Mouse (Mus musculus) left cerebral cortex, postnatal 10 days (tissue): ENCODE results near the gene Sufu. TPM values are rescaled to one million over a fixed set of nuclear protein-coding genes. Genes with fewer than 3 reads are reported as not detected.

Experiments used
- DNase-seq, 2 experiments: peaks; one replicate each; pipeline ENCODE4 v3.0.0; 2021 to 2022; ENCODE audit warnings: low spot score in 2 of 2, mixed read lengths in 1 of 2; ENCODE audit errors: extremely low spot score in 1 of 2
- intact Hi-C: fragments of 180-260 bp; cut with DNase I; formaldehyde crosslinking; loops from one replicate; pipeline ENCODE4 v1.15.1; 2025
- total RNA-seq, 2 experiments: library from RNA; stranded (reverse); gene quantifications; 2 replicates each; pipeline ENCODE4 v1.2.3; 2021

Gene Sufu
- total RNA-seq, 2 experiments from 2014 or later = 16.7 to 18.8 TPM

DNA sequence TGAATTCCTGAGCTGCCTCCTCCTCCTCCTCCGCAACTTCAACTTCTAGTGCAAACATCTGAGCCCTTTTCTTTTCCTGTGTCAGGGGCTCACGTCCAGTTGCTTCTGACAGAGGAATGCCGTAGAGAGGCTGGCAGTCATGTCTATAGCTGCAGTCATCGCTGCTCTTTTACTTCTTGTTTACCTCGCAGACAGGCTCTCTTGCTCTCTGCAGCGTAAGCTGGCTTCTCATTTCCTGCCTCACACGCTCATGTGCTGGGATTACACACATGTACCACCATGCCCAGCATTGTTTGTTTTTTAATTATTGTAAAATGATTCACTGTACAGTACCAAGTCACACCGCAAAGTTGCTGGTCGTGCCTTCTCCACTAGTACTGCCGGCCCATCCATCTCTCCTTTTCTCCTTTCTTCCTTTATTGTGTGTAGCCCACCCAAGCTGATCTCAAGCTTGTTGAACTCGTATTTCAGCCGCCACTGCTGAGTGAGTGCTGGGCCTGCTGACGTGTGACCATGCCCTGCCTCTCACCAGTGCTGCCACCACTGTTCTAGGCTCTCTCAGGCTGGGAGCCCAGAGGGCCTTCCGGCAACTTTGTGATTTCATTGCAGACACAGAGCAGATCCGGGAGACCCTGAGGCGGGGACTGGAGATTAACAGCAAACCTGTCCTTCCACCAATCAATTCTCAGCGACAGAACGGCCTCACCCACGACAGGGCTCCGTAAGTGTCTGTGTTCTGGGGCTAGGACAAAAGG, 57.6 kb downstream of the Sufu start:
- DNase-seq = peak in 1 of 2 experiments; percentile 14
- intact Hi-C loops = no loop called here

DNA sequence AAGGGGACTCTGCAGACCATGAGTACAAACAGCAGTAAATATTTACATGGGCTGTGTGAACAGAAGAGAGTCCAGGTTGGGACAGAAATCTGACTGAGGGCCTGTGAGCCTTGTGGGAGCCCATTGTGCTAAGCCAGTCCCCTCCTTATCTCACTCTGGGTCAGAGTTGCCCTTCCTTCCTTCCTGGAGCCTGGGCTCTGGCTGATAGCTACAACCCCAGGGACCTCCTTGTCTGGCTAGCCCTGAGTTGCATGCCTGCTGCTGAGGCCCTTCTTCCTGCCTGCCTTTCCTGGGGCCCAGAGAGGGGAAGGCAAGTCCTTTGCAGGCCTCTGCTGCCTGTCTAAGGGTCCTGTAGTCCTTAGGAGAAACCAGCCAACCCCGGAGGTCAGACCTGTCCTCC, 58.3 kb downstream of the Sufu start:
- intact Hi-C loops = no loop called here
- peak in 1 of 2 experiments; percentile 63 for DNase-seq

DNA sequence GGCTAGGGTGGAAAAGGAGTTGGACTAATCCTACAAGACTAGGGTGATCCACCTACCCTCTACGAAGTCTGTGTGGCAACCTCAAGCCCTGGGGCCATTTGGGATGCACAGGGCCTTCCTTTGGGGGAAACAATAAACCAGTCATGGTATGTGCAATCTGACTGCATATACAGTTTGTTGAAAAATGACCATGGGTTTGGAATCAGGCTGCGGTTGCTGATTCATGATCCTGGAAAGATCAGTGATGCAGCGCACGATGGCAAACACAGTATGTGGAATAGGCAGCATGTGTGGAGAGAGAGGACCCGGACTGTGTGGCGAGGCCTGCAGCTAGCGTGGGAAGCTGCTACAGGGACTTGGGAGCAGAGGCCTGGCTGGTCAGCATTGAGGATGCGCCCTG, 58.9 kb downstream of the Sufu start:
- peak in 1 of 2 experiments; percentile 24 for DNase-seq
- intact Hi-C loops = no loop called here

DNA sequence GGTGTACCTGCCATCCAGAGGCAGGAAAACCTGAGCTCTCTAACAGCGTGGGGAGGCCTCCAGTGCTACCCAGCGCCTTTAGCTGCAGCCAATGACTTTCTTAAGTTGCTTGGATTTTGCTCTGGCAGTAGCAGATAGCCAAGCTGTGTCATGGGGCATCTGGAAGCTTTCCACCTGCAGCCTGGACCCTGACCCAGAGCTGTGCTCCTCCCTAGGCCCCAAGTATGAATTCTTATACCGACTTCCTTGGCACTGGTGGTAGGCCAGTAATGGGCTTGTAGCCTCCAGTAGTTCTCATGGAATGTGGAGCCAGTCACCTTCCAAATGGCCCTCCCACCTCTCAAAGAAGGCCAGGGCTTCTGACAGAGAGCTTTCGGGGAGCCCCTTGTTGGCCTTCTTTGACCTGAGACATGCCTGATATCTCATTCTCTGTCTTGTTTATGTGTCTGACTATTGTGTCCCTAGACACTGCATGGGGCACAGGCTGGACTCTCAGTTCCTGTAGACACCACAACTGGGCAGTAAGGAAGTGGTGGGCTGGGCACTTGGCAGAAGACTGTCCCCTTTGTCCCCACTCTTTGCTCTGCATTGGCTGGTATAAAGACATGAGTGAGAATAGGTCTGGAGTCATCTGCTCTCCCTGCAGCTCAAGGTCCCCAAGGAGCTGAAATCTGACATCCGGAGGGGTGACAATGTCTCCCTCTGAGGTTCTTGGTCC, 59.5 kb downstream of the Sufu start:
- DNase-seq = peak in 1 of 2 experiments; percentile 30
- intact Hi-C loops = no loop called here

DNA sequence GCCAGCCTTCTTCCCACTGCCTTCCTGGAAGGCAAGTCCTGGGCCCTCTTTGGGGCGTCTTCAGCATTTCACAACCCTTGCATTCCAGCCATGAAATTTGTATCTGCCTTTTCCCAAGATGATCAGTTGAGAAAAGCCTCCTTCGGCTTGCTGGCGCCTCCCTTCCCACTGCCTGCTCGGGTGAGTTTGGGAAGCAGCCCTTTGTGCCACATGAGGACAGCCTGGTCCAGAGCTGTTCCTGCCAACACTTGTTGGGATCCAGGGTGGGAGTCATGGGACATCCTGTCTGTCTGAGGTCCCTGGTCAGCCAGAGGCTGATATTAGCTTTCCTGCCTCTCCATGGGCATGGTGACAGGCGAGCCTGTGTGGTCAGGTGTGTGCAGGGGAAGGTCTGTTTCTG, 61.1 kb downstream of the Sufu start:
- DNase-seq = no peak
- intact Hi-C loops = no loop called here

DNA sequence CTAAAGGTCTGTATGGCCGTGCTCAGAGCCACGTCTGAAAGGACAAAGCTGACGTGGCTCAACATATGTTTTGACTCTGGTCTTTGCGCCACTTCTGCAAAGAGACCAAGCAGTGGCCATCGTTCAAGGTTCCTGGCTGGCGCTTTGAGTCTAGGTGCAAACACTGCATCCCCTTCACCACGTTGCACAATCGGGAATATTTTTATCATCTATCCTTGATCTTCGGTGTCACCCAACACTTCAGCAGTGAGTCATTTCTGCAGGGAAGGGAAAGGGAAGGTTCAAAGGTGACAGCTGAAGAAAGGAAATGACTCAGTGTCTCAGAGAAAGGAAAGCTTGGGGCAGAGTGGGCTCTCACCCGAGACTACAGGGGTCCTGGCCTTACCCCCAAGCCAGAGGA, 62.6 kb downstream of the Sufu start:
- intact Hi-C loops = no loop called here
- no peak for DNase-seq

DNA sequence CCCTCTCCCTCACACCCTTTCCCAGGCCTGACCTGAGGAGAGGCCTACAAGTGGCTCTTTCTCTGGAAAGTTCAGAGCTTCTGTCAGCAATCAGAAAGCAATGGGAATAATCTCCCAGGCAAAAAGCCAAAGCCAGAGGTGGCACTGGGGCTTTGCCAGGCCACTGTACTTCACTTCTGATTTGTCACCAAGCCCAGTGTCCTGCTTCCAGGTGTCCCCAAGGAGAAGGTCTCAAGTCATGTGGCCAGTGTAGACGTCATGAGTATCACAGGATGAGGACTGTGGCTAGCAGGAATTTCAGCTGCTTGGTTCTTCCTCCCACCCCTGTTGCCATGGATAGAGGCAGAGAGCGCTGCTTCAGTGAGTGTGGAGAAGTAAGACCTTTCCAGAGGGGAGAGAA, 63.2 kb downstream of the Sufu start:
- no peak for DNase-seq
- intact Hi-C loops = no loop called here

DNA sequence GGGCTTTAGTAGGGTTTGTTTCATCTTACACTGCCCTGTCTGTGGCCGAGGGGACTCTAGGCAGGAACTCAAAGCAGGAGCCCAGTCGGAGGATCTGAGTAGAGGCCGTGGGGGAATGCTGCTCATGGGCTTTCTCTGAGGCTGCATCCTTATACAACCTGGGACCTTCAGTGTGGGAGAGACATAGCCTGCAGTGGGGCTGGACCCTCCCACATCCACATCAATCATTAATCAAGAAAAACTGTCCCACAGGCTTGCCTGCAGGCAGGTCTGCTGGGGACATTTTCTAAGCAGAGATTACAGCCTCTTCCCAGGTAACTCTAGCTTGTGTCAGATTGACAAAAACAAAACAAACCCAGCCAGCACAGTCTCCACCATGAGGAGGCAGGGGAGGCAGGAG, 65.9 kb downstream of the Sufu start:
- intact Hi-C loops = no loop called here

DNA sequence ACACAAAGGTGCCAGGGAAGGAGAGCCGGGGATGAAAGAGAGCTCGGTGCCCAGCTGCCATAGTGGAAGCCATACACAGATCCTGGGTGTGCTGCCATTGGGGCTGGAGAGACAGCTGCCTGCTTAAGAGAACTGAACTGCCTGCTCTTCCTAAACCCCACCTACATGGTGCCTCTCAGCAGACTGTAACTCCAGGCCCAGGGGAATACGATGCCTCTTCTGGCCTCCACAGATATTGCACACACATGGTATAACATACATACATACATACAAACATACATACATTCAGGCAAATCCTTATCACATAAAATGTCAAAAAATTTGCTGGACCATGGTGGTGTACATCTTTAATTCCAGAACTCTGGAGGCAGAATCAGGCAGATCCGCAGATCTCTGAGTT, 66.8 kb downstream of the Sufu start:
- intact Hi-C loops = no loop called here

More for the DNA sequence above, 65.9 kb downstream of the Sufu start:
- peak in 1 of 2 experiments; percentile 7 for DNase-seq

DNA sequence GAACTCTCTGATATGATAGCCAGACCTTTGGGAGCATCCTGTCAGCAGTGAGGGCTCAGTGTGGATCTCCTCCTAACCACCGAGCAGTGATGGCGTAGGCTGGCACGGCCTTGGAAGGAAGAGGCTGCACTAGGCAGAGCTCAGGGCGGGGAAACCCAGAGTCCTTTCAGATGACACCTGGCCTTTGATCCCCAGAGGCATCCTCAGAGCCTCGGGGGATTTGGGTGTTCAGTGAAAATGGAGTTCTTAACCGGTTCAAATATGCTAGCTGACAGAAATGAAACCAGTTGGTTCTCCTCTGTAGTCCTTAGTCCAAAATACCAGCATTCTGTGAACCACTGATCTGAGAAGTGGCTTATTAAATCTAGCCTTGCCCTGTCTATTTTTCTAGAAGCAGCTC, 69.5 kb downstream of the Sufu start:
- intact Hi-C loops = no loop called here
- no peak for DNase-seq

More for the DNA sequence above, 66.8 kb downstream of the Sufu start:
- peak in 1 of 2 experiments; percentile 7 for DNase-seq

DNA sequence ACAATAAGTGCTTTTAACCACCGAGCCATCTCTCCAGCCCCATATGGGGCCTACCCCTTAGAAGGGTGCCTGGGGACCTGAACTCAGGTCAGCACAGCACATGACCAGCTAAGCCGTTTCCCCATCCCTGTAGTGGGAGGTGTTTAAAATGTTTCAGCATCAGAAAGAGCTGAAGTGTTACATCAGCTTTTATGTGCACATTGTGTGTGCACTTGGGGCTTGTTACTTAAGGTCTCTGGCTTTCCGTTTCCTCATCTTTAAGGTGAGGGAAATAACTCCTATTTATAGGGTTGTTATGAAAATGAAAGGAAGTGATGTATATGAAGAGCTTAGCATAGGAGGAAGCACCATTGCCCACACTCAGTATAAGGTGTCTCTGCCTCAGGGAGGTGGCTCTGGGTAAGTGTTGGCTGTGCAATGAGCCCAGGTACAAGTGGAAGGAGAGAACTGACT, 70.4 kb downstream of the Sufu start:
- intact Hi-C loops = no loop called here
- no peak for DNase-seq

DNA sequence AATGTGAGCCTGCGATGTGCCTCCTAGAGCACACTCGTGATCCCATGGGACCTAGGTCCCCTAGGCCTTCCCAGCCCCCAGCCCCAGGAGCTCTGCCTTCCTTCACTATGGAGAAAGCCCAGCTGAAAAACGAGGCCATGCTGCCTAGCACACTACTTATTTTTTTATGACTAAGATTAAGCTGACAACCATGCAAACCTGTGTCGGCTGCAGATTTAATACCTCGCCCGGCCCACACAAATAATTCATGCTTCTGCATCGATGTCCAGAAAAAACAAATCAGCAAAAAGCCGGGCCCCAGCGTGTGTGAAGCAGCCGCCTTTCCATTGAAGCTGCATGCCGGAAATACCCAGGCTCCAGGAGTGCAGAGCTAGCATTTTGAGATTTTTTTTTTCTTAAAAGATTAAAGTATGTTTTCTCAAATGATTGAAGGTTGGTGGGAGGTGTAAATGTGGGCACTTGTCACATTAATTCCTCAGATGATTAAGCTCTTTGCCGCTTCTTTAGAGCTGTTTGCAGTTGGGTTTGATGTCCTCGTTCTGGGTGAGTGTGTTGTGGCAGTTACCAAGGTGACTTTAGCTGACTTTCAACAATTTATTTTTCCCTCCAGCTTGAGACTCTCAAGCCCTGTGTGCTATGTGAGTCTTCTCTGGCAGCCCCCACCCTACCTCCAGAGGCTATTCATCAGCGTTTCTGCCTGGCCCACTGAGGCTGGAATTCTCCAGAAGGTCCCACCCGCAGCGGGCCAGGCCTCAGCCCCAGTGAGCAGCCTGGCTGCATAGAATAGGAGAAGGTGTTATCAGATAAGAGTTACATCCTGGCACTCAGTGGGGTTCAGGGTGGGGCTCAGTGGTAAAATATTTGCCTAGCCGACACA, 73.9 kb downstream of the Sufu start:
- peak in 1 of 2 experiments; percentile 46 for DNase-seq
- intact Hi-C loops = no loop called here

DNA sequence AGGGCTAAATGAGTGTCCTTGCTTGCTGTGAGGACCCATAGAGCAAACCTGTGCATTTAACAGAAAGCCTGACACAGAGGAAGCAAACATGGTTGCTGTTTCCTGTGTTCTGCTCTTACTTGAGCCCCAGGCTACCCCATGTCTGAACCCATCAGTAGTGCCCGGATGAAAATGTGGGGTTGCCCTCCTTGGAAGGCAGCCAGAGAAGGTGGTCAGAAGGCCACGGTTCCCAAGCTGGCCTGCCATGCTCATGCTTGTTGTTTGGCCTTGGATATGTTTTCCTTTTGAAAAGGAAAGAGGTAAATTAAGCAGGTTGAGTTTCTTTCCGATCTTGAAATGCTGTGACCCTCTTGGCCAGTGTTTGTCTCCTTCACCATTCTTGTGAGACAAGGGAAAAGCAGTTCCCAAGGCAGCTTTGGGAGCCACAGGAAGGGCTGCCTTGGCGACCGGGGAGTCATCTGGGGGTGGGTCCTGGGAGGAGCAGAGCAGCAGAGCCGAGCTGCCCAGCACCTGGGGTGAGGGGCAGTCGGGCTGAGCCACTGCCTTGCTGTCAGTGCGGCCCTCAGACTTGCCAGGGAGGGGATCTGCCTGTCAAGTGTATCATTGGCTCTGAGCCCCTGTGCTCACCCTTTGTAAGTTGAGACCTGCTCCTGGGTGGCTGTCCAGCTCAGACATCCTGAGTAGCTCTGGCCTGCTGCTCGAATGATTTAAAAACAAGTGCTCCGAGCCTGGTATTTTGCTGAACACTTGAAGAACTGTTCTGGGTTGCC, 74.8 kb downstream of the Sufu start:
- peak in 1 of 2 experiments; percentile 70 for DNase-seq
- intact Hi-C loops = no loop called here

DNA sequence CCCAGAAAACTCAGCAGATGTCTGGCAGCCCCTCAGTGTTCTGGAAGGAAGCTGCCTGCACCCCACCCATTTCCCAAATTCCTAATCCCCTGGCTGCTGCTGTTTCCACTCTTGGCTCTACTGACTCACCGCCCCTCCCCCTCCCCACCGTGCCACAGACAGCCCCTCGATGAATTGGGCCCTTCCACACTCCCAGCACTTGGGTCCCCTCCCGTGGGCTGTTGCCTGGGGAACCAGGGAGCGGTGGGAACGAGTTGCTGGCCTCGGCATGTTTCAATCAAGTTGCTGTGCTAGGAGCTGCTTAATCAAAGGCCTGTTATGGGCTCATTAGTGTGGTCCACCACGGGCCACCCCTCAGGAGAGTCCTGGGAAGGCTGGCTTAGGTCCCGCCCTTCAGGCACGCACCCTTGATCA, 80.7 kb downstream of the Sufu start:
- DNase-seq = peak in 1 of 2 experiments; percentile 68
- intact Hi-C loops = no loop called here

DNA sequence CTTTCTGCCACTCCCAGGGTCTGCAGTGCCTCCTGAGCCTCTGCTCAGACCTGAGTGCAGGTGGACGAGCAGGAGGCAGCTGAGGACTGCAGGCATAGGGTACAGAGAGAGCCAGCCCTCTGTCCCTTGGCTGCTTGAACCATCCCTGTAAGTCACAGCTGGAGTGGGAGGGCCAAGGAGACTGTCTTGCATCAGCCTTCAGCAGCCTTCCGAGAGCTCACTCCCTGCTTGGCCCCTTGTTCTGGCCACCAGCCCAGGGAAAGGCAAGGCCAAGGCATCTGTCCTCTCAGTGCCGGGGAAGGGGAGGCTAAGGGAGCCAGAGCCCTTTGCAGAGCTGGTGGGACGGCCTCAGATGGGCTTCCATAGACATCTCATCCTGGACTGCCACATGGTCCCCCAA, 81.5 kb downstream of the Sufu start:
- intact Hi-C loops = no loop called here
- DNase-seq = no peak

DNA sequence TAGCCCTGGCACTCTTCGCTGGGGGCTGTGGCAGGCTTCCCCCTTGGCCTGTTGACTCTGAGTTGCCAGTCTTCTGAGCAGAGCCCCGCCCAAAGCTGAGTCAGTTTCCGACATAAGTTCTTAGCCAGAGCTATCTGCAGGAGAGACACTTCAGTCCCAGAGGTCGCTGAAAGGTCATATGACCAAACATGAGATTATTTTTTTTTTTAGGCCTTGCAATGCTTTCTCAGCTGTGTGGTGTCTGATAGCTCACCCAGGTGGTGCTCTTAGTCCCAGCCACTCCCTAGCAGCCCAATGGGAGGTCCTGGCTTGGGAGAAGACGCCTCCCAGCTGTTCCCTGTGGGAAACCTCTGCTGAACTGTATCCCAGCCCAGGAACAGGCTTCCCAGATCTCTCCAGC, 82.1 kb downstream of the Sufu start:
- intact Hi-C loops = no loop called here

DNA sequence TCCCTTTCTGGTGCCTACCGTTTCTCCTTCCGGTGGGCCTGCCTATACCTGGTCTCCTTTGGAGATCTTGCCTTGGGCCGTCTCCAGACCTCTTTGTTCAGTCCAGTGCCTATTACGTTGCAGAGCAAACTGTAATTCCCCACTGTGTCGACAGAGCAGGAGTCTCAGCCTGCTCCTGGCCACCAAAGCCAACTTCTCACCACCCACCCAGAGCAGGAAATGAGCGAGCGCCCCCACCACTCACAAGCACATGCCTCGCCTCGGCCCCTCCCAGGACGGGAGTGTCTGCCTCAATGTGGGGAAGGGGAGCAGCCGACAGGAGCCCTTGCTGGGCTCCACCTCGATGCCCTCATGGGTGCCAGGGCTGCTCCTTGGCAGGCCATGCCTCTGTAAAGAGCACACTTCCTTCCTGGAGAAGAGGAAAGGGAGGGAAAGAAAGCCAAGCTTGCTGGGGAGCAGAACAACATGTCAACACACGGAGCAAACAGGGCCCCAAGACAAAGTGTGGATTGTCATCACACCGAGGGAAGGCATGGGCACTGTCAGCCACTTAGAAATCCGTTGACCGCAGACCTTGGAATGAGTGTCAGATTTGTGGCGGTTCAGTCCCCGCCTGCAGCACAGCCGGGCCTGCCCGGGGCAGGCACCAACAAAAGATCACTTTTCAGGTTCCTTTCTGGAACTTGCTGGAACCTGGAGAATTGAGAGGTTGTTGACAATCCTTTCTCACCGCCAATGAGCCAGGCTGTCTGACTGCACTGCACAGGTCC, 82.8 kb downstream of the Sufu start:
- intact Hi-C loops = no loop called here

More for the DNA sequence above, 82.1 kb downstream of the Sufu start:
- no peak for DNase-seq

More for the DNA sequence above, 82.8 kb downstream of the Sufu start:
- no peak for DNase-seq
